ENCODE assay signal across 28 mouse cellular contexts in the genomic region with DNA sequence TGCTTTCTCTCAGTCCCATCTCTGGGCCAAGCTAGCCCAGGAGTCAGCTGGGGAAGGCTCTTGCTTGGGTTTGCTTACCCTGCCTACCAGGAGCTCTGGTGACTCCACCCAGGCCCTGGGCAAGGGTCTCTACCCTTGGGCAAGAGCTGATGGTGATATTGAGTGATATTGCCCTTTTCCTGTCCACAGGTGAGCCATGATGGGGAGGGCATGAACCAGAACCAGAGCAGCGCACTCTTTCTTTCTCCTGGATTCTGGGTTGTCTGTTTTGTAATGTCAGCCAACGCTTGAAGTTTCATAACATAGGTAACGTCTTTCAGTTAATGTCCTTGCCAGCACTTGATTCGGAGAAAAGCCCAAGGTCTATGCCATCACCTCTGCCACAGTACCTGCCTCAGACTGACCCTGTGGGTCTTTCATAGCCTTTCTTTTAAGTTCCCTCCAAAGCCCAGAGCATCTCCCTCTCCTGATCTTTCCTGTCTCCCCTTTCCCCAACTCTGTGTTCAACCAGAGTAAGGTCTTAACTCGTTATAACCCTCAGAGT. TPM values are rescaled to one million over a fixed set of nuclear protein-coding genes. Genes with fewer than 3 reads are reported as not detected.
"Had no signal": no experiment of that assay in that cellular context is flagged by ENCODE, and none has a peak within 500 bp of the region (broad histone marks: within the 10 kb centered on the region; RNA-seq: fewer than 3 reads in every experiment).

No protein-coding gene starts in this region.

- H3K4me1 ChIP-seq: intestine, embryonic 15.5 days had no signal

- H3K27ac ChIP-seq: gastrocnemius, adult 2 months; heart, embryonic 10.5 days; hindbrain, embryonic 13.5 days; hindbrain, embryonic 15.5 days; intestine, embryonic 15.5 days; limb, embryonic 13.5 days; limb, embryonic 15.5 days; liver, embryonic 12.5 days had no signal

- H3K4me3 ChIP-seq: gastrocnemius, adult 2 months; heart, embryonic 10.5 days; heart, embryonic 12.5 days; hindbrain, embryonic 13.5 days; hindbrain, embryonic 15.5 days; intestine, embryonic 15.5 days; limb, embryonic 13.5 days; limb, embryonic 15.5 days; liver, embryonic 12.5 days had no signal

- H3K36me3 ChIP-seq: heart, embryonic 10.5 days; heart, embryonic 12.5 days; hindbrain, embryonic 13.5 days; hindbrain, embryonic 15.5 days; intestine, embryonic 15.5 days; limb, embryonic 13.5 days; limb, embryonic 15.5 days; liver, embryonic 12.5 days had no signal

- H3K9me3 ChIP-seq: heart, embryonic 10.5 days; heart, embryonic 12.5 days; hindbrain, embryonic 13.5 days; hindbrain, embryonic 15.5 days; intestine, embryonic 15.5 days; limb, embryonic 13.5 days; limb, embryonic 15.5 days; liver, embryonic 12.5 days had no signal

- H3K9ac ChIP-seq: heart, embryonic 12.5 days; hindbrain, embryonic 13.5 days; hindbrain, embryonic 15.5 days; intestine, embryonic 15.5 days; limb, embryonic 13.5 days; limb, embryonic 15.5 days; liver, embryonic 12.5 days had no signal

- DNase-seq: gastrocnemius, adult 2 months; gastrocnemius, postnatal 10 days; gastrocnemius, postnatal 25 days; heart, adult 18-20 months; heart, postnatal 10 days; heart, postnatal 4 days; kidney, adult 18-20 months; kidney, adult 8-10 months; kidney, postnatal 10 days; kidney, postnatal 36 days; layer of hippocampus, adult 9-11 months; layer of hippocampus, postnatal 36 days; left cerebral cortex, postnatal 4 days had no signal

- H3K27me3 ChIP-seq: heart, embryonic 12.5 days; hindbrain, embryonic 15.5 days; intestine, embryonic 15.5 days; limb, embryonic 13.5 days; limb, embryonic 15.5 days; liver, embryonic 12.5 days had no signal

- ATAC-seq: inflammation-experienced regulatory T-cells, adult 6 months; intestine, embryonic 15.5 days; intestine, postnatal 0 days; liver, embryonic 12.5 days had no signal

- H3K4me2 ChIP-seq: heart, embryonic 12.5 days; hindbrain, embryonic 13.5 days; hindbrain, embryonic 15.5 days; intestine, embryonic 15.5 days; limb, embryonic 13.5 days; limb, embryonic 15.5 days; liver, embryonic 12.5 days had no signal

RNA-seq across cellular contexts. Expression of a gene that starts 17.7 kb away (rescaled TPM):
- polyA plus RNA-seq: heart, embryonic 10.5 days; heart, embryonic 12.5 days; heart, embryonic 14.5 days; heart, embryonic 16.5 days; inflammation-experienced regulatory T-cells, adult 6 months; kidney, embryonic 14.5 days; kidney, embryonic 16.5 days; large intestine, adult 2 months; liver, embryonic 12.5 days had no signal
